Mouse (Mus musculus): ENCODE results near the gene Ppp1r9a.

DNA sequence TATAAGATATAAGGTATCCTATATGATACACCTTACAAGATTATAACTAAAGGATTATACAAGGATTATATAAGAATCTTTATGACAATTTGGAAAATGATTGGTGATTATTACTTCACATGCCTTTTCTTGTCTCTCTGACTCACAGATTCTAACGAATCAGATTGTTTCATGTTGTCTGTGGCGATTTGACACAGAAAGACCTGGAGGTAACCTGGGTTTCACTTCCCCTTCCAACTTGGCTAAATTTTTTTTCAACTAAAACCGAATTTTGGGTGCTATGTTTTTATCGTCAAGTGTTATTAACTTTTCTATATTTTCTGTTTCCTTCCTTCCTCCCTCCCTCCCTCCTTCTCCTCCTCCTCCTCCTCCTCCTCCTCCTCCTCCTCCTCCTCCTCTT is 64.5 kb downstream of the Ppp1r9a start:
- TF ChIP-seq CTCF (conservative IDR thresholded peaks at IDR 0.05; ENCODE audit: low read length), result no peak
- no peak for TF ChIP-seq POU5F1 (IDR thresholded peaks at IDR 0.05; ENCODE audit: borderline replicate concordance, low read length)

Measured in E14TG2a.4 (cell line).